Mouse (Mus musculus): ENCODE measurements at regions not wholly inside any gene's neighbourhood (a gene's known extent, or its start where the extent isn't known, plus 50 kb on each side); places are given as distances from the start of the nearest gene placed in this dataset.

GRCm38 (mm10) chr3:19061488-19062248 is 566.8 kb downstream of the 1700064H15Rik start:
- intact Hi-C loops (cut with DNase I): loop anchor here (2.0 to 10.0 kb wide), 3 partner anchors 907 to 1224 kb away; no protein-coding TSS in a partner anchor

- intact Hi-C loops (cut with DNase I): loop anchor here (2.0 to 10.0 kb wide), 3 partner anchors 908 to 1225 kb away; no protein-coding TSS in a partner anchor
Observed at GRCm38 (mm10) chr3:19062249-19062859, 566.1 kb downstream of the 1700064H15Rik start.

- intact Hi-C loops (cut with DNase I): loop anchor here (10.0 kb wide), 1 partner anchor 912 kb away; no protein-coding TSS in a partner anchor
Observed at GRCm38 (mm10) chr3:19067141-19067757, 561.2 kb downstream of the 1700064H15Rik start.

Measured in adrenal gland (tissue).